Mouse (Mus musculus): ENCODE results near the gene Dnaaf1. TPM values are rescaled to one million over a fixed set of nuclear protein-coding genes. Genes with fewer than 3 reads are reported as not detected.
A peak's percentile ranks its signal among the peaks of the same experiment; 100 is the strongest.

Gene Dnaaf1
- polyA plus RNA-seq, 1 experiment from 2014 or later: 0.13 TPM

- H3K36me3 ChIP-seq (ENCODE audit: control insufficient read depth, insufficient read depth, low read length): peaks cover 47% of the 10 kb centered on the region
- no peak overlapping the region for H3K27ac ChIP-seq (replicated peaks; ENCODE audit: low read depth, low read length)
- no peaks in the 10 kb centered on the region for H3K27me3 ChIP-seq (ENCODE audit: control insufficient read depth, insufficient read depth, low read length)
- H3K9ac ChIP-seq (replicated peaks; ENCODE audit: low read length): no peak overlapping the region
- ATAC-seq (ENCODE audit: low FRiP score, low TSS enrichment) (no peak), DNase-seq (no peak)
- 91% methylated on average over 18 of the region's 18 CpGs for WGBS
- no peaks in the 10 kb centered on the region for H3K9me3 ChIP-seq (ENCODE audit: control insufficient read depth, low read length)
- H3K4me1 ChIP-seq (ENCODE audit: control insufficient read depth, insufficient read depth, low read length): no peaks in the 10 kb centered on the region
- no peak overlapping the region for H3K4me2 ChIP-seq (ENCODE audit: low read length)
- H3K4me3 ChIP-seq (replicated peaks; ENCODE audit: low read depth, low read length): no peak overlapping the region
These were observed 27.9 kb upstream of the Dnaaf1 start for GRCm38 (mm10) chr8:119547019-119547691.

GRCm38 (mm10) chr8:119548560-119549113 lies 26.4 kb upstream of the Dnaaf1 start:
- no peak for DNase-seq
- H3K27me3 ChIP-seq (ENCODE audit: control insufficient read depth, insufficient read depth, low read length): no peaks in the 10 kb centered on the region
- no peak overlapping the region for H3K4me3 ChIP-seq (replicated peaks; ENCODE audit: low read depth, low read length)
- no peak for ATAC-seq (ENCODE audit: low FRiP score, low TSS enrichment)
- H3K36me3 ChIP-seq (ENCODE audit: control insufficient read depth, insufficient read depth, low read length): peaks cover 34% of the 10 kb centered on the region
- no peaks in the 10 kb centered on the region for H3K4me1 ChIP-seq (ENCODE audit: control insufficient read depth, insufficient read depth, low read length)
- H3K9me3 ChIP-seq (ENCODE audit: control insufficient read depth, low read length): no peaks in the 10 kb centered on the region
- H3K4me2 ChIP-seq (ENCODE audit: low read length): no peak overlapping the region
- H3K9ac ChIP-seq (replicated peaks; ENCODE audit: low read length): no peak overlapping the region
- 86% methylated on average over 7 of the region's 7 CpGs for WGBS
- H3K27ac ChIP-seq (replicated peaks; ENCODE audit: low read depth, low read length): no peak overlapping the region

- Histone ChIP-seq H3K4me2 (ENCODE audit: low read length) (no peak overlapping the region), H3K4me1 (ENCODE audit: control insufficient read depth, insufficient read depth, low read length) (peaks cover 8% of the 10 kb centered on the region), H3K27me3 (ENCODE audit: control insufficient read depth, insufficient read depth, low read length) (no peaks in the 10 kb centered on the region), H3K27ac (replicated peaks; ENCODE audit: low read depth, low read length) (no peak overlapping the region), H3K9ac (replicated peaks; ENCODE audit: low read length) (no peak overlapping the region), H3K4me3 (replicated peaks; ENCODE audit: low read depth, low read length) (no peak overlapping the region), H3K9me3 (ENCODE audit: control insufficient read depth, low read length) (no peaks in the 10 kb centered on the region), H3K36me3 (ENCODE audit: control insufficient read depth, insufficient read depth, low read length) (no peaks in the 10 kb centered on the region)
- DNase-seq (no peak), ATAC-seq (ENCODE audit: low FRiP score, low TSS enrichment) (no peak)
- WGBS: 71% methylated on average over 2 of the region's 2 CpGs
These were observed 22.1 kb upstream of the Dnaaf1 start for GRCm38 (mm10) chr8:119552967-119553366.

- ATAC-seq (ENCODE audit: low FRiP score, low TSS enrichment) (no peak), DNase-seq (no peak)
- no peak overlapping the region for H3K27ac ChIP-seq (replicated peaks; ENCODE audit: low read depth, low read length)
- peaks cover 4% of the 10 kb centered on the region for H3K36me3 ChIP-seq (ENCODE audit: control insufficient read depth, insufficient read depth, low read length)
- peaks cover 8% of the 10 kb centered on the region for H3K4me1 ChIP-seq (ENCODE audit: control insufficient read depth, insufficient read depth, low read length)
- WGBS: 85% methylated on average over 6 of the region's 6 CpGs
- H3K4me3 ChIP-seq (replicated peaks; ENCODE audit: low read depth, low read length): no peak overlapping the region
- no peak overlapping the region for H3K4me2 ChIP-seq (ENCODE audit: low read length)
- no peak overlapping the region for H3K9ac ChIP-seq (replicated peaks; ENCODE audit: low read length)
- H3K9me3 ChIP-seq (ENCODE audit: control insufficient read depth, low read length): no peaks in the 10 kb centered on the region
- H3K27me3 ChIP-seq (ENCODE audit: control insufficient read depth, insufficient read depth, low read length): no peaks in the 10 kb centered on the region
These were observed 19.2 kb upstream of the Dnaaf1 start for GRCm38 (mm10) chr8:119555861-119556260.

GRCm38 (mm10) chr8:119557132-119557531 lies 17.9 kb upstream of the Dnaaf1 start:
- DNase-seq: no peak
- Histone ChIP-seq H3K27me3 (ENCODE audit: control insufficient read depth, insufficient read depth, low read length) (no peaks in the 10 kb centered on the region), H3K4me3 (replicated peaks; ENCODE audit: low read depth, low read length) (peak overlapping the region; percentile 72; the same call in 1 of the 2 replicates), H3K36me3 (ENCODE audit: control insufficient read depth, insufficient read depth, low read length) (peaks cover 7% of the 10 kb centered on the region), H3K9me3 (ENCODE audit: control insufficient read depth, low read length) (no peaks in the 10 kb centered on the region), H3K9ac (replicated peaks; ENCODE audit: low read length) (peak overlapping the region; percentile 86; the same call in 1 of the 2 replicates), H3K27ac (replicated peaks; ENCODE audit: low read depth, low read length) (no peak overlapping the region), H3K4me1 (ENCODE audit: control insufficient read depth, insufficient read depth, low read length) (peaks cover 8% of the 10 kb centered on the region), H3K4me2 (ENCODE audit: low read length) (peak overlapping the region; percentile 89)
- no peak for ATAC-seq (ENCODE audit: low FRiP score, low TSS enrichment)
- WGBS: 81% methylated on average over 9 of the region's 9 CpGs

GRCm38 (mm10) chr8:119557821-119558602 lies 17.0 kb upstream of the Dnaaf1 start:
- H3K36me3 ChIP-seq (ENCODE audit: control insufficient read depth, insufficient read depth, low read length): peaks cover 16% of the 10 kb centered on the region
- peak; percentile 93 for ATAC-seq (ENCODE audit: low FRiP score, low TSS enrichment)
- peak overlapping the region; percentile 86 for H3K9ac ChIP-seq (replicated peaks; ENCODE audit: low read length)
- H3K9me3 ChIP-seq (ENCODE audit: control insufficient read depth, low read length): no peaks in the 10 kb centered on the region
- H3K4me2 ChIP-seq (ENCODE audit: low read length): peak overlapping the region; percentile 89
- peak overlapping the region; percentile 72 for H3K4me3 ChIP-seq (replicated peaks; ENCODE audit: low read depth, low read length)
- DNase-seq: peak; percentile 93
- WGBS: under 1% methylated on average over 55 of the region's 55 CpGs
- H3K27ac ChIP-seq (replicated peaks; ENCODE audit: low read depth, low read length): peak overlapping the region; percentile 95
- no peaks in the 10 kb centered on the region for H3K27me3 ChIP-seq (ENCODE audit: control insufficient read depth, insufficient read depth, low read length)
- peaks cover 8% of the 10 kb centered on the region for H3K4me1 ChIP-seq (ENCODE audit: control insufficient read depth, insufficient read depth, low read length)

GRCm38 (mm10) chr8:119558603-119559401 lies 16.2 kb upstream of the Dnaaf1 start, which contains the start of gene Mbtps1:
Mbtps1 (minus strand) TSS chr8:119558735.
- 6% methylated on average over 63 of the region's 63 CpGs for WGBS
- ATAC-seq (ENCODE audit: low FRiP score, low TSS enrichment) (peak; percentile 97), DNase-seq (peak; percentile 100)
- H3K4me3 ChIP-seq (replicated peaks; ENCODE audit: low read depth, low read length): peak within 1 kb of the TSS; percentile 72
- peaks cover 8% of the 10 kb centered on the region for H3K4me1 ChIP-seq (ENCODE audit: control insufficient read depth, insufficient read depth, low read length)
- H3K9me3 ChIP-seq (ENCODE audit: control insufficient read depth, low read length): no peaks in the 10 kb centered on the region
- peak within 1 kb of the TSS; percentile 86 for H3K9ac ChIP-seq (replicated peaks; ENCODE audit: low read length)
- H3K27ac ChIP-seq (replicated peaks; ENCODE audit: low read depth, low read length): peak within 1 kb of the TSS; percentile 95
- H3K36me3 ChIP-seq (ENCODE audit: control insufficient read depth, insufficient read depth, low read length): peaks cover 24% of the 10 kb centered on the region
- peak within 1 kb of the TSS; percentile 89 for H3K4me2 ChIP-seq (ENCODE audit: low read length)
- no peaks in the 10 kb centered on the region for H3K27me3 ChIP-seq (ENCODE audit: control insufficient read depth, insufficient read depth, low read length)

- H3K27ac ChIP-seq (replicated peaks; ENCODE audit: low read depth, low read length): peak overlapping the region; percentile 95
- no peaks in the 10 kb centered on the region for H3K9me3 ChIP-seq (ENCODE audit: control insufficient read depth, low read length)
- H3K4me2 ChIP-seq (ENCODE audit: low read length): peak overlapping the region; percentile 89
- H3K36me3 ChIP-seq (ENCODE audit: control insufficient read depth, insufficient read depth, low read length): peaks cover 30% of the 10 kb centered on the region
- no peak for ATAC-seq (ENCODE audit: low FRiP score, low TSS enrichment)
- H3K4me1 ChIP-seq (ENCODE audit: control insufficient read depth, insufficient read depth, low read length): peaks cover 8% of the 10 kb centered on the region
- WGBS: 91% methylated on average over 6 of the region's 6 CpGs
- DNase-seq: no peak
- H3K9ac ChIP-seq (replicated peaks; ENCODE audit: low read length): peak overlapping the region; percentile 46; the same call in 1 of the 2 replicates
- H3K27me3 ChIP-seq (ENCODE audit: control insufficient read depth, insufficient read depth, low read length): no peaks in the 10 kb centered on the region
- H3K4me3 ChIP-seq (replicated peaks; ENCODE audit: low read depth, low read length): peak overlapping the region; percentile 72; the same call in 1 of the 2 replicates
These were observed 15.7 kb upstream of the Dnaaf1 start for GRCm38 (mm10) chr8:119559402-119559720.
